ENCODE assay signal across 8 mouse cellular contexts in the genomic region with DNA sequence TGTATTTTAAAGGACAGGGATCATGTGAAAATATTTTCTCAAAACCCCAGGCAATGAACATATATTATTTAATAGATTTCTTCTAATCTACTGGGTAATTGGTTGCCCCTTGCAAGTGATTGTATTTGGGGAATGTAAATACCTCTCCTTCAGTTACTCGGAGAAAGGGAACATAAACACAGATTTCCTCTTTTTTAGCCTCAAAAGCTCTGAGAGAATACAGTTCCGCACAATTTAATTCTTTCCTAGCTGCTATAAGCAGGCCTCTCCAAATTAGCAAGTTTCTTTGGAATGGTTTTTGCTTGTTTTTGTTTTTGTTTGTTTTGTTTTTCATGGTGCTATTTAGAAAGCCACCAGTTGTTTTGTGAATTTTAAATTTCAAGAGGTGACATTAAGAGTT. TPM values are rescaled to one million over a fixed set of nuclear protein-coding genes. Genes with fewer than 3 reads are reported as not detected.
DNase-seq lines count a peak whose midpoint lies in the region; ATAC-seq and TF ChIP-seq lines count a peak whose summit lies in the region.

No protein-coding gene starts in this region.

- no peak for TF ChIP-seq CTCF in left cerebral cortex, adult 2 months (IDR thresholded peaks at IDR 0.05)
- no peak for TF ChIP-seq CTCF in embryonic fibroblast, embryonic 13.5 days (IDR thresholded peaks at IDR 0.05; ENCODE audit: borderline replicate concordance, insufficient read depth, low read length)
- no peak for TF ChIP-seq CTCF in olfactory bulb, adult 2 months (IDR thresholded peaks at IDR 0.05; ENCODE audit: insufficient read depth, low read depth, low read length)

- no peak for DNase-seq in left cerebral cortex, adult 2 months (ENCODE audit: extremely low spot score in 1 of 2, low spot score in 2 of 2)
- DNase-seq in left cerebral cortex, postnatal 4 days, result no peak
- no peak for DNase-seq in left cerebral cortex, adult 18-20 months (ENCODE audit: low spot score in 2 of 2)
- DNase-seq in adrenal gland, postnatal 4 days (ENCODE audit: low spot score in 2 of 2), result no peak
- DNase-seq in spleen, postnatal 14 days (ENCODE audit: low spot score in 2 of 2), result no peak

- H3K9me3 ChIP-seq in limb, embryonic 12.5 days, result no peaks in the 10 kb centered on the region

- H3K9ac ChIP-seq in limb, embryonic 12.5 days (replicated peaks), result peak overlapping the region; percentile 88

- intact Hi-C loops in left cerebral cortex, adult 2 months (cut with DNase I), result loop anchor here (5.0 kb wide), 1 partner anchor 117 kb away; no protein-coding TSS in a partner anchor
- intact Hi-C loops in left cerebral cortex, postnatal 4 days (cut with DNase I), result no loop called here

- no peaks in the 10 kb centered on the region for H3K36me3 ChIP-seq in limb, embryonic 12.5 days

- peak overlapping the region; percentile 92 for H3K27ac ChIP-seq in left cerebral cortex, adult 2 months
- H3K27ac ChIP-seq in embryonic fibroblast, embryonic 13.5 days (ENCODE audit: insufficient read depth, low read length), result no peak overlapping the region
- H3K27ac ChIP-seq in limb, embryonic 12.5 days, result no peak overlapping the region
- H3K27ac ChIP-seq in olfactory bulb, adult 2 months (ENCODE audit: insufficient read depth, low read depth, low read length), result 0 out of 2 replicates have a peak overlapping the region, but pooled peaks have one; percentile 35

- 46% methylated on average over 2 of the region's 2 CpGs for WGBS in limb, embryonic 12.5 days
- WGBS in olfactory bulb, adult 2 months, result 29% methylated on average over 2 of the region's 2 CpGs

- peak overlapping the region; percentile 72 for H3K4me2 ChIP-seq in limb, embryonic 12.5 days

- H3K4me3 ChIP-seq in left cerebral cortex, adult 2 months, result peak overlapping the region; percentile 61
- peak overlapping the region; percentile 75 for H3K4me3 ChIP-seq in embryonic fibroblast, embryonic 13.5 days (ENCODE audit: insufficient read depth, low read length)
- H3K4me3 ChIP-seq in limb, embryonic 12.5 days (replicated peaks), result peak overlapping the region; percentile 89
- H3K4me3 ChIP-seq in olfactory bulb, adult 2 months (ENCODE audit: insufficient read depth, low read depth, low read length), result peak overlapping the region; percentile 93

- no peaks in the 10 kb centered on the region for H3K4me1 ChIP-seq in embryonic fibroblast, embryonic 13.5 days (ENCODE audit: control insufficient read depth, insufficient read depth, low read length)
- H3K4me1 ChIP-seq in limb, embryonic 12.5 days (replicated peaks), result peaks cover 9% of the 10 kb centered on the region
- peaks cover 6% of the 10 kb centered on the region for H3K4me1 ChIP-seq in olfactory bulb, adult 2 months (ENCODE audit: control insufficient read depth, insufficient read depth, low read length)

- no peak for TF ChIP-seq POLR2A in embryonic fibroblast, embryonic 13.5 days (IDR thresholded peaks at IDR 0.05; ENCODE audit: low read depth, low read length)
- no peak for TF ChIP-seq POLR2A in olfactory bulb, adult 2 months (IDR thresholded peaks at IDR 0.05; ENCODE audit: insufficient read depth, low read depth, low read length)

- H3K27me3 ChIP-seq in limb, embryonic 12.5 days, result peaks cover 9% of the 10 kb centered on the region; the same call in 1 of the 2 replicates

- ATAC-seq in limb, embryonic 12.5 days (ENCODE audit: insufficient number of reproducible peaks, insufficient read depth, low FRiP score, low TSS enrichment, low read depth), result no peak

RNA-seq across cellular contexts. Expression of a gene that starts 1.1 kb away (rescaled TPM):
- total RNA-seq in left cerebral cortex, adult 2 months (2021), result 10 to 100 TPM; 90.8 to 94.5 TPM
- total RNA-seq in left cerebral cortex, postnatal 4 days (2021), result 10 to 100 TPM; 51.2 to 52.0 TPM
- 2.1 and 3.5 TPM in 2 replicates for polyA plus RNA-seq in embryonic fibroblast, embryonic 13.5 days (2011; ENCODE audit: insufficient read length, low read depth, missing spikeins)
- polyA plus RNA-seq in limb, embryonic 12.5 days (2016; fragmentation: Nextera tagmentation; extraction: Ambion mirVana), result 4.9 and 5.2 TPM in 2 replicates
- polyA plus RNA-seq in olfactory bulb, adult 2 months (2012; ENCODE audit: insufficient read depth, insufficient read length, low replicate concordance, missing spikeins), result not detected in 2 replicates
- total RNA-seq in left cerebral cortex, adult 18-20 months (2021), result 10 to 100 TPM; 91.8 to 94.5 TPM
- 10 to 100 TPM; 72.9 to 74.2 TPM for total RNA-seq in adrenal gland, postnatal 4 days (2021)

Comparison
In these comparisons a context has a peak if more than half of its experiments do, and no peak if none do; other contexts are left out.
1. H3K27ac ChIP-seq: peak in left cerebral cortex, adult 2 months (single experiment) and olfactory bulb, adult 2 months (single experiment); none in embryonic fibroblast, embryonic 13.5 days (single experiment) and limb, embryonic 12.5 days (single experiment).
2. Peak in every context shown above with its lines, with median percentiles within 50 percentile points of each other: H3K4me3 ChIP-seq.